Mouse (Mus musculus) cerebellum, adult (tissue): ENCODE measurements around the gene Cpt1a.

Source experiments
- ATAC-seq: cut with Nextera tagmentation; 2 replicates; pipeline ENCODE4 v1.9.2; 2017; ENCODE audit warnings: mild to moderate bottlenecking, moderate library complexity, mixed read lengths; ENCODE audit not compliant: insufficient number of reproducible peaks, low FRiP score, low TSS enrichment

The Cpt1a gene

DNA sequence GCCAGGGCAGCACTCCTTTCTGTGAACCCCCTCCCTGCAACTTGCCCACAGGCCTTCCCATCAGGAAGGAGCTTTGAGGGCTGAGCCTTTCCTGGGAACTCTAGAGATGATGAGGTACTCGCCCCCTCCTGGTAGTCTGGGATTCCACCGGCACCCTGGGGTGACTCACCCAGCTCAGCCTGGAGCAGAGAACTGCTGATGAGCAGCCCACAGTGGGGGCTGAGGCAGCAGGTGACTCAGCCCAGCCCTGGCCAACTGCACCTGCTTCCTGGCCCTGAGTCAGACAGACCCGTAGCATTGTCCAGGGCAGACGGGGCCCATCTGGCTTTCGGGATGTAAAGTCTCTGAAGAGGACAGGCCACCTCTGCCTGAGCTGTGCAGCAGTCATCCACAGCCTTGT is 97.1 kb downstream of the Cpt1a start:
- ATAC-seq: no peak

DNA sequence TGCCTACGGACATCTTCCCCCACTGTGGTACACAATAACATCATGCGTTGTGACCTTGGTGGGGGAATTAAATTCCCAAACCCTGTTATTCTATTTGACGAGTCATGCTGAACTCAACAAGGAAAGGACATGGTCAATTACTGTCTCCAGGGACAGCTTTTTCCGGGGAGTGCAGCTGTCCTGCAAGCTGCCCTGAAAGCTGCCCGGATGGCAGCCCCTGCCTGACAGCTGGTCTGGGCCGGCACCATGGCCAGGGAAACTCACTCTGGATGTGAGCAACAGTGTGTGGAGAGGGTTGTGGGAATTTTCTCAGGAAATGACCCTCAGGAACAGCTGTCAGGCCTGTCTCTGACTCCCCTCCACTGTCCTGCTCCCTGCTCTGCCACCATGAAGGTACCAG is 100.4 kb downstream of the Cpt1a start:
- no peak for ATAC-seq

DNA sequence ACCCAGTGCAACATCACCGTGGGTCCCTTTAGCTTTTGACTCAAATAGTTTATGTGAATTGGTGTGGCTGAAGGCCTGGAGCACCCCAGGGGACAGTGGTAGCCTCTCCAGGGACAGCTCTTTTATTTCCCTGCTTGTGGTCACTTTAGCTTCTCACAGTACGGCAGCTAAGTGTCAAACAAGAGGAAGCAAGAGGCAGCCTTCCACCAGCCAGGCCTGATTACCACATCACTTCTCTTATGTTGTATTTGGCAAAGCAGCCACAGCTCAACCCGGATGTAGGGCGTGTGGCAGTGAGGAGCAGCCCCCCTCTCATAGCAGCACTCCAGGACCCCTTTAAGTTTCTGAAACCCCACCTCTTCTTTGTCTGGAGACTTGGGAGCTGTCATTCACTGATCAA is 100.8 kb downstream of the Cpt1a start:
- no peak for ATAC-seq

DNA sequence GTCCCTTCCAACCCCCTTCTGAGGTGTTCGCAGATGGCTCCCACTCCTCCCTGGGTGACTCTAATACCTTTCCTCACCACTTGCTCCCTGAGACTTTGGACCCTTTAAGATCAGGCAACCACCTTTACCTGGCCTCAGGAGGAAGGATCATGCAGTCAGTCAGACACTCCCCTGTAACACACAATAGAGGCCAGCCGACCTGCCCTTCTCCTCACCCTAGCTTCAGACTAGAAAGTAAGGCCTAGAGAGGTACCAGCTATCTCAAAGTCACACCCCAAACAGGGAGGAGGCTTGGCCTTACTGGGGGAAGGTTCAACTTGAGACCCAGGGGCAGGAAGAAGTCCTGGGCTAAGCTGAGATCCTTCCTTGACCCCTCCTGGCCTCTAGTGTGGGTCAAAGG is 102.1 kb downstream of the Cpt1a start:
- no peak for ATAC-seq

GRCm38 (mm10) chr19:3428057-3428830 is 106.1 kb downstream of the Cpt1a start:
- ATAC-seq: no peak

GRCm38 (mm10) chr19:3429156-3429816 is 107.2 kb downstream of the Cpt1a start:
- ATAC-seq: no peak

DNA sequence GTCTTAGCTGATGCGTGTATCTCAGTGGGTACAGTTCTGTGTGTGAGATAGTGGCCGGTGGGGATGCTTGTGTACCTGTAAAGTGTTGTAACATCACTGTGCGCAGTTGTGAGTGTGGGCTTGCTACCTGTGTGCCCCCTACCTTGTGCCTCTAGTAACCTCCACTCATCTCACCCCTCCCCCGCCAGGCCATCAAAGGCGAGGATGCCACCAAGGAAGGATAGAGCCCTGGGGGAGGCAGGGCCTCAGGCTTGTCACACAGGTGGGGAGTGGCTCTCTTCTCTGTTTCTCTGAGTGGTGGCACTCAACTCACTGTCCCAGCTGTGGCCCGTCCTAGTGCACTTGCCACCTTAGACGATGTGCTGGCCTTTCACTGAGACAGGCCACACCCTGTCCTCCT is 108.9 kb downstream of the Cpt1a start:
- ATAC-seq: no peak

DNA sequence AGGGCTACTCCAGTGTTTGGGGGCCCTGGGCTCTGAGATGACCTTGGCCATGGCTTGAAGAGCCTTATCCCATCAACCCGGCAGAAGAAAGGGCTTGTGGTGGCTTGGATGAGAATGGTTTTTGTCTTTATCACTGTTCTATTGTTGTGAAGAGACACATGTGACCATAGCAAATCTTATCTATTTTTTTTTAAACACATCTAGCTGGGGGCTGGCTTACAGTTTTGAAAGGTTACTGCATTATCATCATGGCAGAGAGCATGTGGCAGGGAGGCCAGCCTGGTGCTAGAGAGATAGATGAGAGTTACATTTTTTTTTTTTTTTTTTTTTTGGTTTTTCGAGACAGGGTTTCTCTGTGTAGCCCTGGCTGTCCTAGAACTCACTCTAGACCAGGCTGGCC is 109.8 kb downstream of the Cpt1a start:
- ATAC-seq: no peak

DNA sequence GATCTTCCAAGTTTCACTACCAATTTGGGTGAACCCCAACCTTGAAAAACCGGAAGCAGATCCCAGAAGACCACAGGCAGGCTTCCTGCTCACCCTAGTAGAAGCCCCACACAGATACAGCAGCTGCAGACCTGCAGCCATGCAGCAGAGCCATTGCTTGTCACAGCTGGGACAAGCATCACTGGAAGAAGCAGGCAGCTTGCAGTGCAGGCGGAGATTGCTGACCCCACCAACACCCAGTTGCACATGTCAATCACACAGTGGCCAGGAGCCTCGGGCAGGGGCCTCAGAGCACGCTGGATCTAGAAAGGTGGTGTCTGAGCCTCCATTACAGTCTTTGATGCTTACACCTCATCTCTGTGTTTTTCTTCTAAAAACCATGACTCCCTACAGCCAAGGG is 112.0 kb downstream of the Cpt1a start:
- ATAC-seq: no peak

DNA sequence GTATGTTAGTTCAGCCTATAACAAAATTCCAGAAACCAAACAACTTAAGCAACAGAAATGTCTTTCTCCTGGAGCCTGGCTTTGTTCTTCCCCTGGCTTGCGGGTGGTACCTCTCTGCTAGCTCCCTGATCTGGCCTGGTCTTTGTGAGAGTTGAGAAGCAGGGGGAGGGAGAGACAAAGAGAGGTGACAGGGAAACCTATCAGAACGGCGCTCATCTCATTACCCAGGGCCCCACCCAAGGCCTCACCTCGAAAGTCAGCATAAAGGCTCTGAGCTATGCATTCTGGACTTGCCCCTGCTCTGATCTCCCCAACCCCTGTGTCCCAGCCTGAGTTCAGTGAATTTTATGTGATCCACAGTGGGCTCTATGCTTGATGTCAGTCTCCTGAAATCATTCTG is 112.5 kb downstream of the Cpt1a start:
- ATAC-seq: no peak
